Mouse (Mus musculus) hindbrain, postnatal 0 days (tissue): ENCODE data around the gene Wwp2. TPM values are rescaled to one million over a fixed set of nuclear protein-coding genes. Genes with fewer than 3 reads are reported as not detected.
A peak's percentile ranks its signal among the peaks of the same experiment; 100 is the strongest.

Experiments
- ATAC-seq: fragments of 200-750 bp; cut with Nextera tagmentation; 2 replicates; pipeline ENCODE4 v1.8.0; 2017; ENCODE audit warnings: mild to moderate bottlenecking, moderate TSS enrichment, moderate library complexity
- DNase-seq: peaks from one replicate; pipeline ENCODE4 v3.0.0-alpha.2; 2015; ENCODE audit warnings: low spot score
- H3K27ac ChIP-seq: fragments of 300-500 bp; sonication (generic); 2 replicates; pipeline ENCODE4 v1.5.1; 2014; ENCODE audit warnings: mild to moderate bottlenecking
- H3K27me3 ChIP-seq: fragments of 300-500 bp; sonication (generic); 2 replicates; pipeline ENCODE4 v1.6.1; 2014; ENCODE audit warnings: low read length, mixed read lengths; ENCODE audit not compliant: insufficient read depth
- H3K36me3 ChIP-seq: fragments of 300-500 bp; sonication (generic); 2 replicates; pipeline ENCODE4 v1.6.1; 2014; ENCODE audit warnings: low read length, mixed read lengths; ENCODE audit not compliant: insufficient read depth
- H3K4me1 ChIP-seq: fragments of 300-500 bp; sonication (generic); 2 replicates; pipeline ENCODE4 v1.6.1; 2014; ENCODE audit warnings: antibody characterized with exemption, low read length, mixed read lengths; ENCODE audit not compliant: insufficient read depth
- H3K4me2 ChIP-seq: fragments of 300-500 bp; sonication (generic); 2 replicates; pipeline ENCODE4 v1.6.1; 2014; ENCODE audit warnings: low read depth, mild to moderate bottlenecking, low read length, moderate library complexity, mixed read lengths
- H3K4me3 ChIP-seq: fragments of 300-500 bp; sonication (generic); 2 replicates; pipeline ENCODE4 v1.5.1; 2014; ENCODE audit warnings: low read length
- H3K9ac ChIP-seq: fragments of 300-500 bp; sonication (generic); replicated peaks from 2 replicates; pipeline ENCODE4 v1.6.1; 2014; ENCODE audit warnings: mild to moderate bottlenecking, low read length, moderate library complexity, mixed read lengths
- H3K9me3 ChIP-seq: fragments of 300-500 bp; sonication (generic); 2 replicates; pipeline ENCODE4 v1.6.1; 2016; ENCODE audit warnings: low read length, mixed read lengths
- CTCF ChIP-seq: IDR thresholded peaks from 2 replicates; pipeline ENCODE4 v1.5.1; 2016; ENCODE audit warnings: antibody characterized with exemption, control low read depth, low read depth
- WGBS: fragments of 180-500 bp; shearing (Covaris S2); extraction: QIAGEN DNeasy Blood & Tissue Kit; methylation state at CpG from one replicate; pipeline ENCODE4 v1.1.7; 2014; 5-methylcytosine and 5-hydroxymethylcytosine counted together
- polyA plus RNA-seq: library from polyadenylated mRNA; unstranded; fragments of >200 nt; fragmentation: Nextera tagmentation; extraction: Ambion mirVana; gene quantifications from 2 replicates; pipeline ENCODE4 v1.2.1, GENCODE M21; 2015
- total RNA-seq: library from RNA; depleted of rRNA; stranded (reverse); fragments of >200 nt; gene quantifications from 2 replicates; pipeline ENCODE4 v1.2.3, GENCODE M21; 2014; rRNA removed

The Wwp2 gene
- total RNA-seq (36.2 and 41.9 TPM in 2 replicates), polyA plus RNA-seq (32.7 and 33.0 TPM in 2 replicates)

GRCm38 (mm10) chr8:107435962-107436831 lies at the start of gene Wwp2:
Wwp2 (plus strand) TSS chr8:107436365.
- H3K4me3 ChIP-seq = peak within 1 kb of the TSS; percentile 81
- no peaks in the 10 kb centered on the region for H3K36me3 ChIP-seq
- peak within 1 kb of the TSS; percentile 72 for H3K4me2 ChIP-seq
- peak; percentile 85 for DNase-seq
- H3K27me3 ChIP-seq = no peaks in the 10 kb centered on the region
- no peaks in the 10 kb centered on the region for H3K9me3 ChIP-seq
- H3K9ac ChIP-seq = peak within 1 kb of the TSS; percentile 74
- no peaks in the 10 kb centered on the region; the same call in 1 of the 2 replicates for H3K4me1 ChIP-seq
- peak; percentile 93 for ATAC-seq
- no peak for TF ChIP-seq CTCF
- peak within 1 kb of the TSS; percentile 82 for H3K27ac ChIP-seq
- under 1% methylated on average over 72 of the region's 81 CpGs for WGBS

GRCm38 (mm10) chr8:107386642-107387041 lies 49.5 kb upstream of the Wwp2 start:
- Histone ChIP-seq H3K36me3 (no peaks in the 10 kb centered on the region), H3K4me2 (no peak overlapping the region), H3K4me1 (peaks cover 4% of the 10 kb centered on the region; the same call in 1 of the 2 replicates), H3K9ac (no peak overlapping the region), H3K27ac (no peak overlapping the region), H3K4me3 (no peak overlapping the region), H3K9me3 (no peaks in the 10 kb centered on the region), H3K27me3 (no peaks in the 10 kb centered on the region)
- DNase-seq (peak; percentile 83), ATAC-seq (no peak)
- TF ChIP-seq CTCF = peak; percentile 73
- WGBS = 34% methylated on average over 3 of the region's 3 CpGs

GRCm38 (mm10) chr8:107387861-107388260 lies 48.3 kb upstream of the Wwp2 start:
- TF ChIP-seq CTCF = peak; percentile 56
- WGBS = 62% methylated on average over 5 of the region's 5 CpGs
- H3K9ac ChIP-seq = no peak overlapping the region

GRCm38 (mm10) chr8:107389557-107389956 lies 46.6 kb upstream of the Wwp2 start:
- no peak for TF ChIP-seq CTCF
- DNase-seq = peak; percentile 93
- Histone ChIP-seq H3K27me3 (no peaks in the 10 kb centered on the region), H3K27ac (no peak overlapping the region), H3K4me1 (peaks cover 4% of the 10 kb centered on the region; the same call in 1 of the 2 replicates), H3K9ac (no peak overlapping the region), H3K9me3 (no peaks in the 10 kb centered on the region), H3K36me3 (no peaks in the 10 kb centered on the region), H3K4me3 (no peak overlapping the region), H3K4me2 (0 out of 2 replicates have a peak overlapping the region, but pooled peaks have one; percentile 18)
- ATAC-seq = peak; percentile 75
- 38% methylated on average over 8 of the region's 8 CpGs for WGBS

More at GRCm38 (mm10) chr8:107387861-107388260, 48.3 kb upstream of the Wwp2 start:
- Histone ChIP-seq H3K27me3 (no peaks in the 10 kb centered on the region), H3K36me3 (no peaks in the 10 kb centered on the region), H3K9me3 (no peaks in the 10 kb centered on the region), H3K27ac (no peak overlapping the region), H3K4me3 (no peak overlapping the region), H3K4me1 (peaks cover 4% of the 10 kb centered on the region; the same call in 1 of the 2 replicates), H3K4me2 (no peak overlapping the region)
- no peak for ATAC-seq
- DNase-seq = peak; percentile 70

GRCm38 (mm10) chr8:107390476-107391135 lies 45.6 kb upstream of the Wwp2 start:
- Histone ChIP-seq H3K27ac (no peak overlapping the region), H3K36me3 (no peaks in the 10 kb centered on the region), H3K9me3 (no peaks in the 10 kb centered on the region), H3K27me3 (no peaks in the 10 kb centered on the region), H3K4me1 (peaks cover 4% of the 10 kb centered on the region; the same call in 1 of the 2 replicates), H3K4me2 (no peak overlapping the region), H3K4me3 (no peak overlapping the region), H3K9ac (no peak overlapping the region)
- ATAC-seq (no peak), DNase-seq (no peak)
- WGBS = 92% methylated on average over 16 of the region's 16 CpGs
- TF ChIP-seq CTCF = no peak

- 54% methylated on average over 4 of the region's 4 CpGs for WGBS
- Histone ChIP-seq H3K27ac (no peak overlapping the region), H3K4me3 (no peak overlapping the region), H3K4me2 (no peak overlapping the region), H3K27me3 (no peaks in the 10 kb centered on the region), H3K9me3 (no peaks in the 10 kb centered on the region), H3K9ac (no peak overlapping the region), H3K4me1 (peaks cover 4% of the 10 kb centered on the region; the same call in 1 of the 2 replicates), H3K36me3 (no peaks in the 10 kb centered on the region)
- ATAC-seq (no peak), DNase-seq (no peak)
- no peak for TF ChIP-seq CTCF
Observed at GRCm38 (mm10) chr8:107391136-107391516, 45.0 kb upstream of the Wwp2 start.
